Mouse (Mus musculus) spleen, adult 2 months (tissue): ENCODE measurements around the gene Ccdc97.

Source experiments
- CTCF ChIP-seq: fragments of 200-500 bp; IDR thresholded peaks from 2 replicates; pipeline ENCODE4 v1.5.1; 2011; ENCODE audit warnings: mild to moderate bottlenecking, inconsistent platforms; ENCODE audit not compliant: insufficient read depth, insufficient read length, insufficient replicate concordance; ENCODE audit errors: extremely low read depth
- POLR2A ChIP-seq: fragments of 200-500 bp; IDR thresholded peaks from 2 replicates; pipeline ENCODE4 v1.6.1; 2011; ENCODE audit warnings: low read depth, low read length, inconsistent platforms

DNA sequence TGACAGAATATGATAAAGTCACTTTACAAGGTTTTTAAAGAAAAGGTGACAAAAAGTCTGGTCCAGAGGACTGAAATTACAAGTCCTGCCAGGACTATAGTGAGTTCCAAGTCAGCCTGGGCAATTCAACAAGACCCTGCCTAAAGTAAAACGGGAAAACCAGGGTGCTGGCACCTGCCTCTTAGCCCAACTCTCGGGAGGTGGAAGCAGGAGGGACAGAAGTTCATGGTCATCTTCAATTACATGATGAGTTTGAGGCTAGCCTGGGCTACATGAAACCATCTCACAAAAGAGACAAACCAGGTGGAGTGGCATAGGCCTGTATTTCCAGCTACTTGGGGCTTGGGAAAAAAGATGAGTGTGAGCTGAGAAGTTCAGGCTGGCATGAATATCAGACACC lies 47.2 kb downstream of the Ccdc97 start:
- TF ChIP-seq CTCF (no peak), POLR2A (no peak)
